Mouse (Mus musculus): ENCODE measurements around the gene Dcaf17. TPM values are rescaled to one million over a fixed set of nuclear protein-coding genes. Genes with fewer than 3 reads are reported as not detected.

The Dcaf17 gene
- polyA plus RNA-seq (2012; rRNA removed) = 5.0 and 5.6 TPM in 2 replicates

DNA sequence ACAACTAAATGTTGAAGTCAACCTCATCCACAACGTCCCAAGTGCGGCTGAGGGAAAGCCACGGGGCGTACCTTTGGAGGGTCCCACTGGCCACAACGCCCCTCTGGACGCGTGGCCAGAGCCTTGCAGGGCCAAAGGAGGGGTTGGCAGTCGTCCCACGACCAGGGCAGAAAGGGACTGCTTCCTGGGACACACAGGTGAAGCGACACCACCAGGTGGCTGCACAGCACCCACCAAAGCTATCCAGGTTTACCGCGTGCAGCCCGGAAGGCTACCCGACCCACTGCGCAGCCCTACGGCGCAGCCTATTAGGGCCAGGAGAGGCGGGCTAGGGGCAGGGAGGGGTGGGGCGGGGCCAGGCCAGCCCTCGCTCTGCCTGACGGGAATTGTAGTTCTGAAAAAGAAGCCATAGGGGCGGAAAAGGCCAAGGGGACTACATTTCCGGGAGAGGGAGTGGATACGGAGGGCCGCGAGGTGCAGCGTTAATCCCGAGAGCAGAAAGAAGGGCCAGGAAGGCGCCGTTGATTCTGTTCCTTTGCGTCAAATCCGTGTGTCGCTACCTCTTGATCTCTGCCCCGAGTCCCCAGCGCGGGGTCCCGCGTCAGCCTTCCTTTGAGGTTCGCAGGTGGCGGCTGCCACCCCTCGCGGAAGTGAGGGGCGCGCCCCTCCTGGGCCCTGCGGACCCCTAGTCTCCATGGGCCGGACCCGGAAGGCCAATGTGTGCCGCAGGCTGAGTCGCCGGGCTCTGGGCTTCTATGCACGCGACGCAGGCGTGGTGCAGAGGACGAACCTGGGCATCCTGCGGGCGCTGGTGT lies at the start of gene Dcaf17, which contains the start of gene Mettl8:
Gene Dcaf17, plus strand, starts transcription at position 29 of the 815 bp plus-strand sequence.
Gene Mettl8, minus strand, starts transcription at position 284 of the 815 bp plus-strand sequence.
- DNase-seq (ENCODE audit: low read depth) = peak; percentile 49

GRCm38 (mm10) chr2:71011816-71012215 lies 43.3 kb upstream of the Dcaf17 start:
- DNase-seq (ENCODE audit: low read depth) = peak; percentile 40

- no peak for DNase-seq (ENCODE audit: low read depth)
These were observed 41.6 kb upstream of the Dcaf17 start for GRCm38 (mm10) chr2:71013521-71013920.

- no peak for DNase-seq (ENCODE audit: low read depth)
These were observed 35.9 kb upstream of the Dcaf17 start for GRCm38 (mm10) chr2:71019277-71019676.

DNA sequence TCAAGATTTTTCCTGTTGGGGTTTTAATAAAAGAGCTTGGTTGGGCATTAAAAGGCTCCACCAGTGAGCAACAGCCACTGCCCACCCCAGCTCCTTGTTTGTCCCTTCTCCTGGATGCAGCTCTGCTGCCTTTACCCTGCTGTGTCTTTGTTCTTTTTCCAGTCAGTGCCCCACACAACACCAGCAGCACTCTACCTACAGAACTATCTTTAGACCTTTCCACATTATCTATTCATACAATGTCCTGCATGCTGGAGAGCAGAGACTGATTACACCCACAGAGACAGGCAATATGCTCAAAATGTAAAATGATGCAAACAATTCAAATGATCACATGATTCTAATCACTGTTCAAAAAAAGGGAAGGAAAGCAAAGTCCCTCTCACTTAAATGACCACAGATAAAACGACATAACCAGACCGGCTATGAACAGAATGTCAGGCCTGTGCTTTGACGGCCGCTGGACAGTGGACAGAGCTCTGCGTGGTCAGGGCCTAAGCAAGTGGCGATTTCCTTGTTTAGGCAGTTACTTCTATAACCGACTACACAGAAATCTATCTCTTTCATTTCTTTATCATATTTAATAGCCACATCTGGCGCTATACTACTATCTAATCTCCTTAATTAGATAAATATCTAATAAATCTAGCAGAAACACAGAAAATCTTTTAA lies 35.3 kb upstream of the Dcaf17 start:
- DNase-seq (ENCODE audit: low read depth) = no peak

DNA sequence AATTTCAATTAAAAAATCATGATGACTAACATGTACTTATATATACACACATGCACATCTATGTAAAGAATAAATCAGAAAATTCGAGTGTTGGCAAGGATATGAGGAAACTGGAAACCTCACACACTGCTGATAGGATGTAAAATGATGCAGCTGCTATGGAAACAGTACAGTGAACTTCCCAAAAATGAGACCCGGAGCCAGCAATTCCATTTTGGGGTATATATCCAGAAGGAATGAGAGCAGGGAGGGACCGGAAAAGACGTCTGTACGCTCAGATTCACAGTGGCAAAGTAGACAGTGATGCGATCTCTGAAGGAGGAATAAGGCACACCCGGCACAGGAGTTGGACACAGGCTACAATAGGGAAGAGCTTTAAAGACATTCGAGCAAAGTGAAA lies 34.5 kb upstream of the Dcaf17 start:
- DNase-seq (ENCODE audit: low read depth) = no peak

GRCm38 (mm10) chr2:71022991-71023390 lies 32.1 kb upstream of the Dcaf17 start:
- DNase-seq (ENCODE audit: low read depth) = no peak

DNA sequence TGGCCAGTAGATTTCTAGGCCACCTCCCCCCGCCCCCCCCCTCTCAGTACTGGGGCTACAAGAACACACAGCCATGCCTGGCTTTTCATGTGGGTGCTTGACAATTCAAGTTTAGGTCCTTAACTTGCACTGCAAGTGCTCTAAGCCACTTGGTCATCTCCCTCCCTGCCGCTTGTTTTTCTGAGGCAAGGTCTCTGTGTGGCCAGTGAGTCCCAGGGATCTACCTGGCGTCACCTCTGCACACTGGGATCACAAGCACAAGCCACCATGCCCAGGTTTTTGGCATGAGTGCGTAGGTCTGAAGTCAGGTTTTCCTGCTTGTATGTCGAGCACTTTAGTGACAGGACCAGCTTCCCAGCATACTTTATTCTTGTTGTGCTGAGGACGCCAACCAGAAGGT lies 31.1 kb upstream of the Dcaf17 start:
- no peak for DNase-seq (ENCODE audit: low read depth)

- no peak for DNase-seq (ENCODE audit: low read depth)
These were observed 29.4 kb upstream of the Dcaf17 start for GRCm38 (mm10) chr2:71025576-71026315.

- DNase-seq (ENCODE audit: low read depth) = no peak
These were observed 28.3 kb upstream of the Dcaf17 start for GRCm38 (mm10) chr2:71026787-71027186.

DNA sequence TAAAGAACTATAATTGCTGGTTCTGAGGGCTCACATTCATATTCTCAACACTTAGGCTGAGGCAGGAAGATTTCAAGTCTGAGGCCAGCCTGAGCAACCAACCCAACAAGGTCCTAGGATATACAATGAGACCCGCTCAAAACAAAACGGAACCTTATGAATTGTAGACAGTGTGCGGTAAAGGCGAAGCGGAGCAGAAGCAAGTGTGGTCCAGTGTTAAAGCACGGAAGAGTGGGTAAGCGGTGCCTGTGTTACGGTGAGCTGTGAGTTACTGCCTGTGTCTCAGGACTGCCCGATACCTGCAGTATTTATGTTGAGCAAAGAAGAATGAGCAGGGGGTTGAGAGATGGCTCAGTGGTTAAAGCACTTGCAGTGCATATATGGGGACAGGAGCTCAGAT lies 27.5 kb upstream of the Dcaf17 start:
- DNase-seq (ENCODE audit: low read depth) = no peak

GRCm38 (mm10) chr2:71030663-71031062 lies 24.5 kb upstream of the Dcaf17 start:
- DNase-seq (ENCODE audit: low read depth) = no peak

DNA sequence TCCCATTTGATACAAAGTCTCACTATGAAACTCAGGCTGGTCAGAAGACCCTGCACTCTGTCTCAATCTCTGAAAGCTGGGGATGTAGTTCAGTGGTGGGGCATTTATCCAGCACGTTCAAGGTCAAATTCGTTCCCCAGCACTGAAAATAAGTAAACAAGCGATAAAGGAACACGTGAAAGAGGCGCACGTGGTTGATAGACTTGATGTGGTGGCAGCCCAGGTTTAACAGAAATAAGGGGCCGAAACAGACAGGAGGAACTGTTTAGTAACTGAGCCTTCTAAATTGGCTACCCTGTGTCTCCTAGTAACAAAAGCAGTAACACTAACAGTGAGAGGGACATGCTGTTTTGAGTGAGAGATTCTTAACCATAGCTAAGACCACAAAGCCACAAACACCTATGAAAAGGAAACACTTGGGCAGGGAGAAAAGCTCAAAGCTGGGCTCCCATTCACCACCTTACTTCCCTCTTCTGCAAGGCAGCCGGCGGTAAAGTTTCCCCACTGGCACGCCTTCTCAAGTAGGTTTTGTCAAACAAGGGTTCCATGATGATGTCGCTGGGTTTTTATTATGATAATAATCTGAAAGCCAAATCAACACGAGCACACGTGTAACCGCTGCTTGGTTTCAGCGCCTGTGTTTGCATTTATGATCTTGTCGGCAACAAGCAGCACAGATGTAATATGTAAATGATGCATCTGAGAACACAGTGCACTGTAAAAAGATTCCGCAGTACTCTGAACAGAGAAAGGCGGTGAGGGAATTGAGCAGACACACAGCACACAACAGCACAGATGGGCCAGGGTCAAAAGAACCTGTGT lies 22.9 kb upstream of the Dcaf17 start:
- DNase-seq (ENCODE audit: low read depth) = no peak

DNA sequence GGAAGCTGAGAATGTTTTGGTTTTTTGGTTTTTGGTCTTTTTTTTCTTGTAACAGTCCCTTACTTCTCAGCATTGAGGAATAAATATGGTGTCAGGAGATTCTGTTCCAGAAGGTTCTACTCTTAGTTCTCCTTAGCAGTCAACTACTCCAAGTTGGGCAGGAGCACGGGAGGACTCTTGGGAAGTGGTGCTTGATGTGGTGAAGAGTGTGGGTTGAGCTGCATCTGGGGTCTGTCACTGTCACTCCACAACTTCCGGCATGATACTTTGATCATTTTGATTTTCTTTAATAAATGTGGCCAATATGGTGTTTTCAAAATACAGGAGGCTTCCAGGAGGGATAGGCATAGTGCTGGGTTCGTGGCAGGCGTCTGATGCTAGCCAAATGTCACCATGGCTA lies 22.1 kb upstream of the Dcaf17 start:
- no peak for DNase-seq (ENCODE audit: low read depth)

DNA sequence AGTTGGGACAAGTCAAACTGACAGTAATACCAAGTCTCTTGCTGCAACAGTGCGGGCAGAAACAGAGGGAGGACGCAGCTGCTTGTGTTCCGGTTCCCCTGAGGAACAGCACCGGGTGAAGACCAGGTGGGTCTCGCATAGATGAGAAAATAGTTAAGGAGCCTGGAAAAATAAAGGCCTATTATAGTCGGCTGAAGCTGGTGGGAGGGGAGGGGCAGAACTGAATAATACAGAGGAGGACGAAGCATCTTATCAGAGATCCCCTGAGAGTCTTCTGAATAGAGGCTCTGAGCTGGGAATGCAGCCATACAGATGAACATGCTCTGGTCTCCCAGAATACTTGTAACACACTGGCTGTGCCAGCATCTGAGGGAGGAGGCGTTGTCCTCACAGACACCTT lies 21.1 kb upstream of the Dcaf17 start:
- DNase-seq (ENCODE audit: low read depth) = no peak

- no peak for DNase-seq (ENCODE audit: low read depth)
These were observed 17.7 kb upstream of the Dcaf17 start for GRCm38 (mm10) chr2:71037447-71037846.

- no peak for DNase-seq (ENCODE audit: low read depth)
These were observed 15.5 kb upstream of the Dcaf17 start for GRCm38 (mm10) chr2:71039522-71040121.

- no peak for DNase-seq (ENCODE audit: low read depth)
These were observed 9.0 kb upstream of the Dcaf17 start for GRCm38 (mm10) chr2:71046151-71046550.

GRCm38 (mm10) chr2:71046751-71047320 lies 8.3 kb upstream of the Dcaf17 start:
- no peak for DNase-seq (ENCODE audit: low read depth)

- DNase-seq (ENCODE audit: low read depth) = no peak
These were observed 6.2 kb upstream of the Dcaf17 start for GRCm38 (mm10) chr2:71048896-71049295.

GRCm38 (mm10) chr2:71050511-71050910 lies 4.6 kb upstream of the Dcaf17 start:
- DNase-seq (ENCODE audit: low read depth) = no peak
